Mouse (Mus musculus): ENCODE data around the gene Pde4b. TPM values are rescaled to one million over a fixed set of nuclear protein-coding genes. Genes with fewer than 3 reads are reported as not detected.

The Pde4b gene
- polyA plus RNA-seq, 1 experiment, result 87.4 TPM

- TF ChIP-seq POLR2A (IDR thresholded peaks at IDR 0.05; ENCODE audit: extremely low read depth, insufficient read depth, low read length) (no peak), CTCF (IDR thresholded peaks at IDR 0.05; ENCODE audit: extremely low read depth, insufficient read depth, low read length) (no peak)
- no peak overlapping the region for H3K4me3 ChIP-seq (ENCODE audit: insufficient read depth, low read length)
- H3K4me1 ChIP-seq (ENCODE audit: control insufficient read depth, insufficient read depth, low read length), result no peaks in the 10 kb centered on the region; the same call in 1 of the 2 replicates
- H3K27ac ChIP-seq (ENCODE audit: insufficient read depth, low read length), result no peak overlapping the region
Measured at GRCm38 (mm10) chr4:102233633-102234032, 146.3 kb downstream of the Pde4b start.

- TF ChIP-seq CTCF (IDR thresholded peaks at IDR 0.05; ENCODE audit: extremely low read depth, insufficient read depth, low read length), result no peak
- no peak overlapping the region for H3K27ac ChIP-seq (ENCODE audit: insufficient read depth, low read length)
- H3K4me1 ChIP-seq (ENCODE audit: control insufficient read depth, insufficient read depth, low read length), result peaks cover 4% of the 10 kb centered on the region; the same call in 1 of the 2 replicates
Measured at GRCm38 (mm10) chr4:102235151-102235550, 147.8 kb downstream of the Pde4b start.

GRCm38 (mm10) chr4:102239102-102239501 is 151.8 kb downstream of the Pde4b start:
- TF ChIP-seq CTCF (IDR thresholded peaks at IDR 0.05; ENCODE audit: extremely low read depth, insufficient read depth, low read length) (no peak), POLR2A (IDR thresholded peaks at IDR 0.05; ENCODE audit: extremely low read depth, insufficient read depth, low read length) (no peak)
- no peak overlapping the region for H3K4me3 ChIP-seq (ENCODE audit: insufficient read depth, low read length)
- H3K4me1 ChIP-seq (ENCODE audit: control insufficient read depth, insufficient read depth, low read length), result peaks cover 7% of the 10 kb centered on the region; the same call in 1 of the 2 replicates
- no peak overlapping the region for H3K27ac ChIP-seq (ENCODE audit: insufficient read depth, low read length)

More at GRCm38 (mm10) chr4:102235151-102235550, 147.8 kb downstream of the Pde4b start:
- no peak overlapping the region for H3K4me3 ChIP-seq (ENCODE audit: insufficient read depth, low read length)

- Histone ChIP-seq H3K27ac (ENCODE audit: insufficient read depth, low read length) (peak overlapping the region; percentile 95), H3K4me1 (ENCODE audit: control insufficient read depth, insufficient read depth, low read length) (peaks cover 7% of the 10 kb centered on the region; the same call in 1 of the 2 replicates), H3K4me3 (ENCODE audit: insufficient read depth, low read length) (no peak overlapping the region)
- TF ChIP-seq CTCF (IDR thresholded peaks at IDR 0.05; ENCODE audit: extremely low read depth, insufficient read depth, low read length) (no peak), POLR2A (IDR thresholded peaks at IDR 0.05; ENCODE audit: extremely low read depth, insufficient read depth, low read length) (no peak)
Measured at GRCm38 (mm10) chr4:102239657-102240390, 152.5 kb downstream of the Pde4b start.

- H3K4me3 ChIP-seq (ENCODE audit: insufficient read depth, low read length), result no peak overlapping the region
- TF ChIP-seq POLR2A (IDR thresholded peaks at IDR 0.05; ENCODE audit: extremely low read depth, insufficient read depth, low read length), result no peak
- TF ChIP-seq CTCF (IDR thresholded peaks at IDR 0.05; ENCODE audit: extremely low read depth, insufficient read depth, low read length), result no peak
- H3K27ac ChIP-seq (ENCODE audit: insufficient read depth, low read length), result no peak overlapping the region
- H3K4me1 ChIP-seq (ENCODE audit: control insufficient read depth, insufficient read depth, low read length), result peaks cover 7% of the 10 kb centered on the region; the same call in 1 of the 2 replicates
Measured at GRCm38 (mm10) chr4:102240754-102241427, 153.5 kb downstream of the Pde4b start.

GRCm38 (mm10) chr4:102253994-102254393 is 166.7 kb downstream of the Pde4b start:
- no peak overlapping the region for H3K27ac ChIP-seq (ENCODE audit: insufficient read depth, low read length)
- TF ChIP-seq POLR2A (IDR thresholded peaks at IDR 0.05; ENCODE audit: extremely low read depth, insufficient read depth, low read length) (no peak), CTCF (IDR thresholded peaks at IDR 0.05; ENCODE audit: extremely low read depth, insufficient read depth, low read length) (no peak)
- no peak overlapping the region; the same call in 1 of the 2 replicates for H3K4me3 ChIP-seq (ENCODE audit: insufficient read depth, low read length)
- no peaks in the 10 kb centered on the region; the same call in 1 of the 2 replicates for H3K4me1 ChIP-seq (ENCODE audit: control insufficient read depth, insufficient read depth, low read length)

GRCm38 (mm10) chr4:102254466-102255294 is 167.3 kb downstream of the Pde4b start:
- no peak for TF ChIP-seq CTCF (IDR thresholded peaks at IDR 0.05; ENCODE audit: extremely low read depth, insufficient read depth, low read length)
- peak; percentile 51 for TF ChIP-seq POLR2A (IDR thresholded peaks at IDR 0.05; ENCODE audit: extremely low read depth, insufficient read depth, low read length)
- H3K4me3 ChIP-seq (ENCODE audit: insufficient read depth, low read length), result peak overlapping the region; percentile 63
- no peaks in the 10 kb centered on the region; the same call in 1 of the 2 replicates for H3K4me1 ChIP-seq (ENCODE audit: control insufficient read depth, insufficient read depth, low read length)

GRCm38 (mm10) chr4:102255295-102255670 is 167.9 kb downstream of the Pde4b start:
- Histone ChIP-seq H3K27ac (ENCODE audit: insufficient read depth, low read length) (peak overlapping the region; percentile 51; the same call in 1 of the 2 replicates), H3K4me1 (ENCODE audit: control insufficient read depth, insufficient read depth, low read length) (no peaks in the 10 kb centered on the region; the same call in 1 of the 2 replicates), H3K4me3 (ENCODE audit: insufficient read depth, low read length) (peak overlapping the region; percentile 63)
- no peak for TF ChIP-seq POLR2A (IDR thresholded peaks at IDR 0.05; ENCODE audit: extremely low read depth, insufficient read depth, low read length)
- TF ChIP-seq CTCF (IDR thresholded peaks at IDR 0.05; ENCODE audit: extremely low read depth, insufficient read depth, low read length), result no peak

More at GRCm38 (mm10) chr4:102254466-102255294, 167.3 kb downstream of the Pde4b start:
- H3K27ac ChIP-seq (ENCODE audit: insufficient read depth, low read length), result peak overlapping the region; percentile 51; the same call in 1 of the 2 replicates
